Mouse (Mus musculus): ENCODE results near the gene 2200002D01Rik.

- TF ChIP-seq POLR2A (IDR thresholded peaks at IDR 0.05; ENCODE audit: insufficient read length, low read depth) (no peak), TCF12 (IDR thresholded peaks at IDR 0.05; ENCODE audit: insufficient read depth, poor library complexity, severe bottlenecking) (no peak), POLR2AphosphoS2 (IDR thresholded peaks at IDR 0.05; ENCODE audit: insufficient read length, low read depth) (no peak), MAX (IDR thresholded peaks at IDR 0.05; ENCODE audit: low read depth) (no peak), USF1 (IDR thresholded peaks at IDR 0.05; ENCODE audit: low read depth) (no peak), MYOG (IDR thresholded peaks at IDR 0.05; ENCODE audit: control insufficient read depth in 1 of 3, insufficient read depth in 1 of 3, insufficient read length in 2 of 3, low read depth in 2 of 3) (no peak), TCF3 (IDR thresholded peaks at IDR 0.05; ENCODE audit: insufficient read length, low read depth) (no peak)
Observed at GRCm38 (mm10) chr7:29225520-29225919, 22.7 kb downstream of the 2200002D01Rik start.
